Mouse (Mus musculus) CH12.LX (cell line): ENCODE measurements around the gene Wnt5b. TPM values are rescaled to one million over a fixed set of nuclear protein-coding genes. Genes with fewer than 3 reads are reported as not detected.

Source experiments
- DNase-seq: peaks from one replicate; pipeline ENCODE4 v3.0.0-alpha.2; 2013; ENCODE audit errors: extremely low read depth
- H3K27ac ChIP-seq: 2 replicates; pipeline ENCODE4 v1.5.1; 2012; ENCODE audit warnings: low read depth, mild to moderate bottlenecking, control low read depth, moderate library complexity; ENCODE audit not compliant: insufficient read depth
- H3K27me3 ChIP-seq: replicated peaks from 2 replicates; pipeline ENCODE3; 2012; ENCODE audit warnings: inconsistent platforms
- H3K36me3 ChIP-seq, 2 experiments: replicated peaks in 1 of 2; 2 replicates each; pipeline versions ENCODE3 to v1.6.1; 2012; ENCODE audit warnings: inconsistent platforms in 1 of 2, low read length in 1 of 2, mild to moderate bottlenecking in 1 of 2, mixed read lengths in 1 of 2, moderate library complexity in 1 of 2; ENCODE audit not compliant: control insufficient read depth in 1 of 2, insufficient read depth in 1 of 2
- H3K4me1 ChIP-seq, 2 experiments: 2 replicates each; pipeline ENCODE4 v1.6.1; 2012; ENCODE audit warnings: inconsistent platforms in 1 of 2, moderate library complexity in 1 of 2; ENCODE audit not compliant: insufficient read depth in 2 of 2, control insufficient read depth in 1 of 2
- H3K4me2 ChIP-seq: 2 replicates; pipeline ENCODE4 v1.6.1; 2012; ENCODE audit warnings: low read depth, mild to moderate bottlenecking, control low read depth; ENCODE audit not compliant: poor library complexity, insufficient read depth, severe bottlenecking
- H3K4me3 ChIP-seq, 3 experiments: fragments of 150-350 bp in 1 of 3; sonication (generic) in 1 of 3; replicated peaks in 1 of 3; 2 replicates each; pipeline versions ENCODE3 to v1.5.1; 2011 to 2012; ENCODE audit warnings: low read depth in 2 of 3, low read length in 2 of 3, mild to moderate bottlenecking in 2 of 3, moderate library complexity in 2 of 3, control low read depth in 1 of 3, improper control_type of control experiment in 1 of 3, inconsistent platforms in 1 of 3, mixed read lengths in 1 of 3; ENCODE audit not compliant: poor library complexity in 1 of 3
- H3K79me2 ChIP-seq: replicated peaks from 2 replicates; pipeline ENCODE4 v1.6.1; 2012; ENCODE audit warnings: mild to moderate bottlenecking, moderate library complexity; ENCODE audit not compliant: control insufficient read depth, poor library complexity, insufficient read depth, severe bottlenecking; ENCODE audit errors: extremely low read depth
- H3K9ac ChIP-seq: 2 replicates; pipeline ENCODE4 v1.6.1; 2012; ENCODE audit warnings: low read depth, mild to moderate bottlenecking, control low read depth, moderate library complexity; ENCODE audit not compliant: insufficient read depth
- H3K9me3 ChIP-seq: replicated peaks from 2 replicates; pipeline ENCODE3; 2012; ENCODE audit warnings: low read length, inconsistent platforms, mixed read lengths
- BHLHE40 ChIP-seq: IDR thresholded peaks from 2 replicates; pipeline ENCODE4 v1.6.1; 2011; ENCODE audit warnings: mild to moderate bottlenecking, low read depth, low read length, improper control_type of control experiment
- CHD1 ChIP-seq: IDR thresholded peaks from 2 replicates; pipeline ENCODE4 v1.6.1; 2012; ENCODE audit warnings: low read depth, low read length, improper control_type of control experiment, inconsistent platforms
- CHD2 ChIP-seq: IDR thresholded peaks from 2 replicates; pipeline ENCODE4 v1.6.1; 2011; ENCODE audit warnings: low read length, improper control_type of control experiment
- ELF1 ChIP-seq: IDR thresholded peaks from 2 replicates; pipeline ENCODE4 v1.6.1; 2014; ENCODE audit warnings: low read depth, mild to moderate bottlenecking, inconsistent platforms, low read length, improper control_type of control experiment
- EP300 ChIP-seq: IDR thresholded peaks from 2 replicates; pipeline ENCODE4 v1.6.1; 2011; ENCODE audit warnings: low read length, improper control_type of control experiment
- ETS1 ChIP-seq: conservative IDR thresholded peaks from 2 replicates; pipeline ENCODE4 v1.6.1; 2012; ENCODE audit warnings: low read depth, mild to moderate bottlenecking, inconsistent platforms, low read length, improper control_type of control experiment, moderate library complexity
- HCFC1 ChIP-seq: IDR thresholded peaks from 2 replicates; pipeline ENCODE4 v1.6.1; 2012; ENCODE audit warnings: low read depth, mild to moderate bottlenecking, inconsistent platforms, low read length, improper control_type of control experiment
- JUN ChIP-seq: IDR thresholded peaks from 2 replicates; pipeline ENCODE4 v1.6.1; 2011; ENCODE audit warnings: low read depth, mild to moderate bottlenecking, low read length, improper control_type of control experiment, moderate library complexity; ENCODE audit not compliant: insufficient read depth
- MAZ ChIP-seq: IDR thresholded peaks from 2 replicates; pipeline ENCODE4 v1.6.1; 2012; ENCODE audit warnings: low read depth, mild to moderate bottlenecking, inconsistent platforms, low read length, improper control_type of control experiment, moderate library complexity
- NELFE ChIP-seq: IDR thresholded peaks from 2 replicates; pipeline ENCODE4 v1.6.1; 2011; ENCODE audit warnings: low read depth, low read length, improper control_type of control experiment
- NRF1 ChIP-seq: IDR thresholded peaks from 2 replicates; pipeline ENCODE4 v1.6.1; 2014; ENCODE audit warnings: low read depth, mild to moderate bottlenecking, inconsistent platforms, low read length, improper control_type of control experiment, moderate library complexity
- PAX5 ChIP-seq: IDR thresholded peaks from 2 replicates; pipeline ENCODE4 v1.6.1; 2012; ENCODE audit warnings: low read length, inconsistent platforms, mixed read lengths
- UBTF ChIP-seq: IDR thresholded peaks from 2 replicates; pipeline ENCODE4 v1.6.1; 2012; ENCODE audit warnings: low read depth, mild to moderate bottlenecking, inconsistent platforms, low read length, improper control_type of control experiment, moderate library complexity
- ZKSCAN1 ChIP-seq: IDR thresholded peaks from 2 replicates; pipeline ENCODE4 v1.6.1; 2012; ENCODE audit warnings: low read depth, inconsistent platforms, low read length, improper control_type of control experiment, borderline replicate concordance
- dilution Hi-C: fragments of 300-500 bp; cut with MboI; formaldehyde crosslinking; loops from 2 replicates; pipeline ENCODE4 v1.14.3; 2020; ENCODE audit warnings: low sequenced_read_pairs; ENCODE audit not compliant: extremely low pct_unique_long_range_greater_than_20kb, extremely low pct_ligation_motif_present
- in situ Hi-C: fragments of 300-500 bp; cut with MboI; formaldehyde crosslinking; loops from 3 replicates; pipeline ENCODE4 v1.14.3; 2019; ENCODE audit warnings: low sequenced_read_pairs, low pct_ligation_motif_present, low pct_unique_long_range_greater_than_20kb, mixed read lengths
- polyA plus RNA-seq: library from polyadenylated mRNA; unstranded; fragments of >175 nt; gene quantifications from 2 replicates; pipeline ENCODE4 v1.2.1, GENCODE M21; 2012; ENCODE audit warnings: low read depth; ENCODE audit not compliant: insufficient read length
- total RNA-seq, 2 experiments: library from RNA; depleted of rRNA; stranded (reverse); fragments of 300-350 nt in 1 of 2; fragments of >200 nt in 1 of 2; gene quantifications; 2 replicates each; pipeline ENCODE4 v1.2.3; 2012 to 2014

Gene Wnt5b
- total and polyA plus RNA-seq, 3 experiments, result 1.2 to 2.0 (median 1.5) TPM

DNA sequence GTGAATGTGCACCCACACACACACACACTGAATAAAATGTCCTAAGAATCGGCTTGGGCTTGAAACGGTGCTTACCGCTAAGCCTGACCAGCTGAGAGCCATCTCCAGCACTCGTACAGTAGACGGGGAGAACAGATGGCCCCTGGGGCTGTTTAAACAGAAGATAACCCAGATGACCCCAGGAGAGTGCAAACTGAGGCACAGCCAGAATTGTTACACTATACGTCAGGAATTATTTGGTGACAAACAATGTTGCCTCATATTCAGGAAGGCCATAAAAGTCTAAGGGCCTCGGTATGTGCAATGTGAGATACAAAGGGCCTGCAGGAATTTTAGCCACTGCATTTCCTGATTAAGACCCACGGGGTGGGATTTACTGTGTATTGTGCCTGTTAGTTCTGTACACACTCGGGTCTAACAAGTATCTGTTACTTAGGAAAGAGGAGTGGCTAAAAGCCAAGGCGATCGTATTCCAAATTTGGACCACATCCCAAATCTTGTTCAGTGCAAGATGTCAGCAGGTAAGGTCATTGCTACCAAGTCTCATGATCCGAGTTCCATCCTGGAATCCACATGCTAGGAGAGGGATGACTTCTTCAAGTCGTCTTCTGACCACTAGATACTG, 66.3 kb downstream of the Wnt5b start:
- Histone ChIP-seq H3K9ac (no peak overlapping the region), H3K4me3 (no peak overlapping the region), H3K27ac (no peak overlapping the region), H3K79me2 (peaks cover 22% of the 10 kb centered on the region), H3K36me3 (peaks cover 0 to 9% of the 10 kb centered on the region in 2 experiments), H3K9me3 (no peaks in the 10 kb centered on the region), H3K4me2 (no peak overlapping the region), H3K27me3 (no peaks in the 10 kb centered on the region), H3K4me1 (peaks cover 3 to 9% of the 10 kb centered on the region in 2 experiments; a peak in 2 of 4 replicates)
- dilution Hi-C loops (no loop called here), in situ Hi-C loops (loop anchor here (25.0 kb wide), 3 partner anchors 310 to 835 kb away; partner anchors contain the start of gene Rad52)
- DNase-seq, result no peak
- TF ChIP-seq UBTF (no peak), BHLHE40 (no peak), HCFC1 (no peak), ETS1 (no peak), ELF1 (no peak), PAX5 (no peak), CHD1 (no peak), NELFE (no peak), EP300 (no peak), MAZ (no peak)

DNA sequence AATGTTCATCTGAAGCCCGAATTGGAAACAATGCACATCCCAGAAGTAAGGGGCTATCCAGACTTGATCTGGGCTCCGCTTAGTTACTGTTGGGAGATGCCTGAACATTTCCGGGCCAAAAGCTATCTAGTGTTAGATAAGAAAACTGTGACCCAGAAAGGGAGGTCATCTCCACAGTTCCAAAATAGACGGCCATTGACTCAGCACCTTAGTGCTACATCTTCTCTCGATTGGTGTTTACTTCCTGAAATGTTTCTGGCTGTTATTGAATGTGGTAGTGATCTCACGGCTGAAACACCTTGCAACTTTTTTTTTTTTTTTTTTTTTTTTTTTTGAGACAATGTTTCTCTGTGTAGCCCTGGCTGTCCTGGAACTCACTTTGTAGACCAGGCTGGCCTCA, 68.2 kb downstream of the Wnt5b start:
- no peak overlapping the region for H3K27ac ChIP-seq
- DNase-seq, result no peak
- H3K9me3 ChIP-seq, result no peaks in the 10 kb centered on the region
- H3K27me3 ChIP-seq, result no peaks in the 10 kb centered on the region
- no peak overlapping the region for H3K4me3 ChIP-seq
- no peak overlapping the region for H3K9ac ChIP-seq
- peaks cover 0 to 7% of the 10 kb centered on the region in 2 experiments for H3K36me3 ChIP-seq
- H3K4me2 ChIP-seq, result no peak overlapping the region
- in situ Hi-C loops, result loop anchor here (25.0 kb wide), 3 partner anchors 311 to 836 kb away; partner anchors contain the start of gene Rad52
- peaks cover 11% of the 10 kb centered on the region for H3K79me2 ChIP-seq
- dilution Hi-C loops, result no loop called here
- no peak for TF ChIP-seq ZKSCAN1
- no peak for TF ChIP-seq NRF1
- TF ChIP-seq CHD2, result no peak
- TF ChIP-seq UBTF, result no peak
- no peak for TF ChIP-seq BHLHE40
- no peak for TF ChIP-seq JUN
- H3K4me1 ChIP-seq, result peaks cover 7 to 20% of the 10 kb centered on the region in 2 experiments; a peak in 3 of 4 replicates
